Mouse (Mus musculus) adrenal gland, adult 8-10 months (tissue): ENCODE data around the gene Lpar2. TPM values are rescaled to one million over a fixed set of nuclear protein-coding genes. Genes with fewer than 3 reads are reported as not detected.

Experiments
- DNase-seq: peaks from one replicate; pipeline ENCODE4 v3.0.0; 2022
- total RNA-seq, 4 experiments: library from RNA; stranded (reverse); gene quantifications; 2 replicates each; pipeline ENCODE4 v1.2.4; 2022

Gene Lpar2
- total RNA-seq, 4 experiments from 2014 or later: 2.4 to 4.8 (median 3.6) TPM

DNA sequence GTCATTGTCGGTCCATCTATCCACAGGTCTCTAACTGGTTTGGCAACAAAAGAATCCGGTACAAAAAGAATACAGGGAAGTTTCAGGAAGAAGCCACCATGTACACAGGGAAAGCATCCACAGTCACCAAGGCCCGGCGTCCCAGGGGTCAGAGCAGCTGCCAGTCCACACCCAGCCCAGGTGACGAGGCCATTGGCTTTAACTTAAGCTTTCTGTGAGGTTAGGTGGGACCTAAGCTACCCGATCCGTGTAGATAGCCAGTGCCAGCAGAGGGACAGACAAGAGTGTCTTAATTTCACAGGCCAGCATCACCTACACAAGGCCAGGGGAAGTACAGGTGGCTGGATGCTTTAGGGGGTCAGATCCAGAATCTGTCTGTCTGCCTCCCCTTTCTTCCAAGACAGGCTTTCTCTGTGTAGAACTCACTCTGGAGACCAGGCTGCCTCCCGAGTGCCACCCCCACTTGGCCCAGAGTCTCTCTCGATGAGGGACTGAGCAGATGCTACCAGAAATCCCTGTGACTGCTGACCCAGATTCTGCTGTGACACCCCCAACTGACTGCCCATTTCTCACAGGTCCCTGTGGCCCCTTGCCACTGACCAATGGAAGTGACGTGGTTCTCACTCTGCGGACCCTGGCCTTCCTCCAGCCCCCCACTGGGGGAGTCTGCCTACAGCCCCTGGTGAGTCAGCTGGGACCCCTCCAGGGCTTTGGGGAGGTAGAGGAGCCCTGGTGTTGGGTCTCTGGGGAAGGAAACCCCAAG is 48.0 kb downstream of the Lpar2 start:
- no peak for DNase-seq

DNA sequence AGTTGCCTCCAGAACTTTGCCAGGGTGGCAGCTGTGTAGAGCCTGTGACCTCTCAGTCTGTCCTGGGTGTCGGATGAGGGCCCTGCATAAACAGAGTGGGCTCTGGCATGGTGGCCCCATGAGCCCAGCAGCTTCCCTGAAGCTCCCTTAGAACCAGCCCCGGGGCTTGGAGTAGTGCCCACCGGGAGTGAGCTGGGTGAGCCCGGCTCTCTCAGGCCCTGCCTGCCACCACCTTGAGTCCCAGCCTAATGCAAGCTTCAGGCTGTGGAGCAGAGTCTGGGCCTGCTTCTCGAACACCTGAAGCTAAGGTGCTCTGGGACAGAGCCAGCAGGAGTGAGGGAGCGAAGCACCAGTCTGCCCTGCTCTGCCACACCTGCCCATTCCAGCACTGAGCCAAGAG is 48.7 kb downstream of the Lpar2 start:
- no peak for DNase-seq

DNA sequence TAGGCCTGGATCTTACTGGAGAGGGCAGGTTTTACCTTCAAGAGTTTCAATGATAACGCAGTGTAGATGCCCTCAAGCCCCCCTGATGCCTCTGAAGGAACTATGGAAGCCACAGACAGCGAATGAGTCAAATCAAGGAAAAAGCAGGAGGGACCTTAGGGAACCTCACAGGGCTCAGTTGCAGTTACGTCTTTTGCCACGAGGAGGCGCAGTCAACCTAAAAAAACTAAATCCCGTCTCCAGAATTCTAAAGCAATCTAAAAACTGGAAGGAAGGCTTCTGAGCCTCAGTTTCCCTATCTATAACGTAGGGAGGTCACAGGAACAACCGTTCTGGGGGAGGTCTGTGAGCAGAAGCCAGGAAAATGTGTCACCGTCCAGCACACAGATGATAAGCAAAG is 51.9 kb downstream of the Lpar2 start:
- no peak for DNase-seq

DNA sequence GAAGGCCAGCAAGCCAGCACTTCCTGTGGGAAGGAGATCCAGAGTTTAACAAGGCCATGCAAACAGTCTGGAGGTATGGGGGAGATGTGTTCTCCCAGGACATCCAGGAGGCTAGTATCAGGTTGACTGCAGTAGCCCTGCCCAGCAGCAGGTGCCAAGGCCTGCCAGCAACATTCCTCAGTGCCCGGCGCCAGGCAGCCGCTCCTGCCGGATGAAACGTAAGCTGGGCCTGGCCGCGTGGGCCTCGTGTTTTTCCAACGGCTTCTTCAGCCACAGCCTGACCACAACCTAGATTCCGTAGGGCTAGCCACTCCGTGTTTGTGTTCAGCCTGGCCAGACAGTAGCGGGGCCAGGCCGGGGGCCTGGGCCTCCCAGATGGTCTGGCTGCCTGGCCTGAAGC is 52.4 kb downstream of the Lpar2 start:
- DNase-seq: no peak

DNA sequence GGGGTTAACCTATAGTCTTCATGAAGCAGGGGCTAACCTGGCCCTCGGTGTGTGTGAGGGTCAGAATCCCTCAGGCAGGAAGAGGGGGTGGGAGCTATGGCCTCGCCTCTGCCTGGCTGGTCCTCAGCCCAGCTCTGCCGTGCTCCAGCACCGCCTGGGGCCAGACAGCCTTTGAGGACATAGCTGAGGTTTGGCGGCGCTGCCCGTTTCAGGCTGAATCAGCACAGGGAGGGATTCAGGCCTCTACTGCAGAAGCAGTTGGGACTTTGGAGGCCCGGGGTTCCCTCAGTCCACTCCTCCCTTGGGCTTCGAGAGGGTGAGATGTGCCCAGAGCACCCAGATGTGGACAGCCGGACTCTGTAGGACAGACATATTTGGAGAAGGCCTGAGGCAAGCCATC is 53.9 kb downstream of the Lpar2 start:
- no peak for DNase-seq

DNA sequence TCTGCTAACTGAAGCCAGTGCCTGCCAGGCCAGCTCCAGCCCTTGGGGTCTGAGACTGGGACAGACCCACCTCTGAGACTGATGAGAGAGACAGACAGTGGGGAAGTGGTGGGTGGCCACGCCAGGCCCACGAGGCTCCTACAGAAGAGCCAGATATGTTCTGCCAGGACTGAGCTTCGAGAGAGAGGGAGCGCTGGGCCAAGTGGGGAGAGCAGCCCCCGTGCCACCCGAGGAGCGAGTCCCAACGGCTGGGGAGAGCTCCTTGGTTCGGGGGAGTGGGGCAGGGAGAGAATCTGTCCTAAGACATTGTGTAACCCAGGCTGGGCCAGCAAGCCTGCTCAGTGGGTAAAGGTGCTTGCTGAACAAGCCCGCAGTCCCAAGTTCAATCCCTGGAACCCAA is 54.7 kb downstream of the Lpar2 start:
- DNase-seq: no peak

DNA sequence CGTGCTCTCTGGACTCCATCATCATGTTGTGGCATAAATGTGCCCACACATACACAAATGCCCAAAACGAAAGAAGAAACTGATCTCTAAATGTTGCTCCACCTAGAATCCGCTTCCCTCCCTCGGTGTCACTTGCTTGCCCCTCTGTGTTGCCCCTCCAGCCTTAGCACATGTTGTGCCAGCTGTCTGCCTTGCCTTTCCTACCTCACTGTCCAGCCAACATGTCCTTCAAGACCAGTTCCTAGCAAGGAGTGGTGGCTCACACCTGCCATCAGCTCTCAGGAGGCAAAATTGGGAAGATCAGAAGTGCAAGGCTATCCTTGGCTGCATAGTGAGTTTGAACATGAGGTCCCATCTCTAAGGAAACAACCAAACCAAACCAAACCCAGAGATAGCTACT is 55.2 kb downstream of the Lpar2 start:
- DNase-seq: no peak

DNA sequence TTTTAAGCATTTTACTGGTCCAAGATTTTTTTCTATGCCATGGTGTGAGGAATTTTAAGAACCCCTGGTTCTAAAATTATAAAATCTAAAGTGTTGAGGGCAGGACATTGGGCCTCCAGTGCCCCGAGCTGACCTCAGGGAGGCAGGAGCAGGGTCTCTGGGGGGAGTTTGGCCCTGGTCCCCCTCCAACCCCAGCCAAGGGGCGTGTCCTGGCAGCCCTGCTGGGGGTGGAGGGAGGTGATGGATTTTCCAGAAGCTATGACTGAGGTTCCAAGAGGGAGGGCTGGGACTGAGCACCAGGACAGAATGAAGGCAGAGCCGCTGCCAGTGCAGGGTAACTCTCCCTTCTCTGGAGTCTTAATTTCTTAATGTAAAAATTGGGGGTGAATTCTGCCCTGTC is 55.8 kb downstream of the Lpar2 start:
- no peak for DNase-seq

DNA sequence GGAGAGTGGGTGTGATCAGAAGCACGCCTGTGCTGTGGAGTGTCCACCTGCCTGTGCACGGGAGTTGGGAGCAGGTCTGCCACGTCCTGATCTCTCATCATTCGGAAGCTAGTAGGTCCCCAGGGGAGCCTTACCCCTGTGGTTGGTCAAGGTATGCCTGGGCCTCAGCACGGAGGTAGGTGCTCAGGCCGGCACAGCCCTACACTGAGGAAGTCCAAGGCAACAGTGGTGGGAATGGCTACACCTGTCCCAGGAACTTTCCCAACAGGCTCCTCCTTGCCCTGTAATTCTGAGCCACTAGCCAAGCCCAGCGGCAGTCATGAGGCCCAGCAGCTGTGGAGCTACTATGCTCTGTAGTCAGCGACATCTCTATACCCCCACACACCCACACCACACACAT is 57.4 kb downstream of the Lpar2 start:
- DNase-seq: no peak

Other genes starting within 250 kb of the Lpar2 start
- 10 to 100 TPM; 12.4 to 24.6 (median 17.5) TPM for gene Zfp868, start 196.9 kb upstream of the Lpar2 start, total RNA-seq
- gene Zfp964, start 167.9 kb upstream of the Lpar2 start, total RNA-seq: 1 to 10 TPM; 2.4 to 3.6 (median 3.3) TPM
- 10 to 100 TPM; 22.4 to 28.2 (median 25.8) TPM for gene Zfp869, start 111.7 kb upstream of the Lpar2 start, total RNA-seq
- 1 to 10 TPM; 4.0 to 5.6 (median 4.7) TPM for gene Zfp963, start 72.5 kb upstream of the Lpar2 start, total RNA-seq
- 1 to 10 TPM in 3 of 4 experiments, under 1 TPM in 1; 0.52 to 3.2 (median 2.6) TPM for gene Gm20422, start 47.5 kb upstream of the Lpar2 start, total RNA-seq
- 10 to 100 TPM; 38.4 to 44.3 (median 40.4) TPM for gene Atp13a1, start 31.3 kb upstream of the Lpar2 start, total RNA-seq
- 10 to 100 TPM; 22.8 to 34.3 (median 28.7) TPM for gene Zfp866, start 31.3 kb upstream of the Lpar2 start, total RNA-seq
- 10 to 100 TPM; 14.3 to 23.7 (median 18.9) TPM for gene Gmip, start 13.8 kb upstream of the Lpar2 start, total RNA-seq
- gene Pbx4, start 10.1 kb downstream of the Lpar2 start, total RNA-seq: 1 to 10 TPM; 1.7 to 3.7 (median 2.7) TPM
- under 1 TPM in 2 of 4 experiments, not detected in 2; 0.06 to 0.08 TPM for gene Cilp2, start 65.3 kb downstream of the Lpar2 start, total RNA-seq
- gene Tssk6, start 79.8 kb downstream of the Lpar2 start, total RNA-seq: under 1 TPM; 0.34 to 0.59 (median 0.38) TPM
- 100 to 1,000 TPM; 102 to 174 (median 123) TPM for gene Ndufa13, start 80.1 kb downstream of the Lpar2 start, total RNA-seq
- 1 to 10 TPM in 1 of 4 experiments, under 1 TPM in 1, not detected in 2; 0.38 to 1.3 TPM for gene Yjefn3, start 80.3 kb downstream of the Lpar2 start, total RNA-seq
- 100 to 1,000 TPM in 3 of 4 experiments, 10 to 100 TPM in 1; 99.1 to 124 (median 106) TPM for gene Gatad2a, start 174.0 kb downstream of the Lpar2 start, total RNA-seq
- 10 to 100 TPM; 58.7 to 77.4 (median 63.3) TPM for gene Mau2, start 220.3 kb downstream of the Lpar2 start, total RNA-seq
- gene Sugp1, start 220.4 kb downstream of the Lpar2 start, total RNA-seq: 10 to 100 TPM; 31.6 to 53.3 (median 39.2) TPM